Mouse (Mus musculus): ENCODE data around the gene Uchl4.
"Not testable (repeated sequence)": the region's sequence is repeated elsewhere in the genome, so short reads cannot be mapped to it uniquely, and the experiment has no call there.

Gene Uchl4

GRCm38 (mm10) chr9:64234768-64235435, at the start of gene Uchl4:
Gene Uchl4 (plus strand): TSS chr9:64235201.
- DNase-seq: no peak

- DNase-seq: no peak
Observed at GRCm38 (mm10) chr9:64193879-64194278, 41.1 kb upstream of the Uchl4 start.

GRCm38 (mm10) chr9:64195554-64195953, 39.4 kb upstream of the Uchl4 start:
- DNase-seq: no peak

- no peak for DNase-seq
Observed at GRCm38 (mm10) chr9:64197524-64197923, 37.5 kb upstream of the Uchl4 start.

- DNase-seq: no peak
Observed at GRCm38 (mm10) chr9:64198068-64198762, 36.8 kb upstream of the Uchl4 start.

- not testable (repeated sequence) for DNase-seq
Observed at GRCm38 (mm10) chr9:64198763-64199418, 36.1 kb upstream of the Uchl4 start.

- DNase-seq: no peak
Observed at GRCm38 (mm10) chr9:64199897-64200296, 35.1 kb upstream of the Uchl4 start.

GRCm38 (mm10) chr9:64202331-64202730, 32.7 kb upstream of the Uchl4 start:
- peak in 1 of 2 experiments; percentile 12 for DNase-seq

- no peak for DNase-seq
Observed at GRCm38 (mm10) chr9:64202866-64203265, 32.1 kb upstream of the Uchl4 start.

- no peak for DNase-seq
Observed at GRCm38 (mm10) chr9:64207509-64208084, 27.4 kb upstream of the Uchl4 start.

GRCm38 (mm10) chr9:64214452-64214851, 20.5 kb upstream of the Uchl4 start:
- DNase-seq: no peak

GRCm38 (mm10) chr9:64216090-64216489, 18.9 kb upstream of the Uchl4 start:
- DNase-seq: no peak

- DNase-seq: no peak
Observed at GRCm38 (mm10) chr9:64216641-64217040, 18.4 kb upstream of the Uchl4 start.

GRCm38 (mm10) chr9:64217887-64218286, 17.1 kb upstream of the Uchl4 start:
- no peak for DNase-seq

GRCm38 (mm10) chr9:64219305-64219704, 15.7 kb upstream of the Uchl4 start:
- DNase-seq: no peak

GRCm38 (mm10) chr9:64219772-64220420, 15.1 kb upstream of the Uchl4 start:
- DNase-seq: no peak

- DNase-seq: no peak
Observed at GRCm38 (mm10) chr9:64220603-64221002, 14.4 kb upstream of the Uchl4 start.

- no peak for DNase-seq
Observed at GRCm38 (mm10) chr9:64221480-64221879, 13.5 kb upstream of the Uchl4 start.

- DNase-seq: no peak
Observed at GRCm38 (mm10) chr9:64222098-64222497, 12.9 kb upstream of the Uchl4 start.

- DNase-seq: no peak
Observed at GRCm38 (mm10) chr9:64225805-64226204, 9.2 kb upstream of the Uchl4 start.

GRCm38 (mm10) chr9:64227736-64228135, 7.3 kb upstream of the Uchl4 start:
- DNase-seq: peak; percentile 25 to 26

- no peak for DNase-seq
Observed at GRCm38 (mm10) chr9:64228972-64229371, 6.0 kb upstream of the Uchl4 start.

GRCm38 (mm10) chr9:64231171-64231570, 3.8 kb upstream of the Uchl4 start:
- DNase-seq: no peak

Data from lung, adult 18-20 months (tissue).